Mouse (Mus musculus): ENCODE measurements around the gene Adprh. TPM values are rescaled to one million over a fixed set of nuclear protein-coding genes. Genes with fewer than 3 reads are reported as not detected.
"Not testable (repeated sequence)": the region's sequence is repeated elsewhere in the genome, so short reads cannot be mapped to it uniquely, and the experiment has no call there.

The Adprh gene
- total and polyA plus RNA-seq, 2 experiments from 2014 or later: 47.0 to 131 TPM

- no peak for DNase-seq (ENCODE audit: low spot score)
- Histone ChIP-seq H3K27me3 (ENCODE audit: insufficient read depth, low read length) (no peaks in the 10 kb centered on the region), H3K9me3 (ENCODE audit: low read length) (no peaks in the 10 kb centered on the region), H3K4me2 (ENCODE audit: low read depth, low read length) (no peak overlapping the region), H3K9ac (replicated peaks; ENCODE audit: low read length) (no peak overlapping the region), H3K4me1 (ENCODE audit: insufficient read depth, low read length) (peaks cover 8% of the 10 kb centered on the region), H3K36me3 (ENCODE audit: insufficient read depth, low read length) (peaks cover 24% of the 10 kb centered on the region), H3K4me3 (ENCODE audit: low read length) (no peak overlapping the region), H3K27ac (no peak overlapping the region)
- WGBS: 89% methylated on average over 7 of the region's 7 CpGs
- no peak for TF ChIP-seq CTCF (IDR thresholded peaks at IDR 0.05; ENCODE audit: low read depth)
- no peak for ATAC-seq
These were observed 1.8 kb downstream of the Adprh start for GRCm38 (mm10) chr16:38450707-38451106.

GRCm38 (mm10) chr16:38448458-38448857 lies 4.0 kb downstream of the Adprh start:
- ATAC-seq (no peak), DNase-seq (ENCODE audit: low spot score) (no peak)
- TF ChIP-seq CTCF (IDR thresholded peaks at IDR 0.05; ENCODE audit: low read depth): no peak
- 96% methylated on average over 12 of the region's 12 CpGs for WGBS
- no peak overlapping the region for H3K27ac ChIP-seq
- no peak overlapping the region for H3K4me2 ChIP-seq (ENCODE audit: low read depth, low read length)
- peaks cover 8% of the 10 kb centered on the region for H3K4me1 ChIP-seq (ENCODE audit: insufficient read depth, low read length)
- H3K36me3 ChIP-seq (ENCODE audit: insufficient read depth, low read length): peaks cover 35% of the 10 kb centered on the region
- H3K27me3 ChIP-seq (ENCODE audit: insufficient read depth, low read length): no peaks in the 10 kb centered on the region
- H3K9ac ChIP-seq (replicated peaks; ENCODE audit: low read length): no peak overlapping the region
- no peak overlapping the region for H3K4me3 ChIP-seq (ENCODE audit: low read length)
- no peaks in the 10 kb centered on the region for H3K9me3 ChIP-seq (ENCODE audit: low read length)

- Histone ChIP-seq H3K4me3 (ENCODE audit: low read length) (no peak overlapping the region), H3K4me2 (ENCODE audit: low read depth, low read length) (no peak overlapping the region), H3K36me3 (ENCODE audit: insufficient read depth, low read length) (peaks cover 42% of the 10 kb centered on the region), H3K4me1 (ENCODE audit: insufficient read depth, low read length) (peaks cover 8% of the 10 kb centered on the region), H3K27me3 (ENCODE audit: insufficient read depth, low read length) (no peaks in the 10 kb centered on the region), H3K27ac (no peak overlapping the region), H3K9me3 (ENCODE audit: low read length) (no peaks in the 10 kb centered on the region), H3K9ac (replicated peaks; ENCODE audit: low read length) (no peak overlapping the region)
- DNase-seq (ENCODE audit: low spot score) (no peak), ATAC-seq (no peak)
- 92% methylated on average over 21 of the region's 21 CpGs for WGBS
- peak; percentile 14 for TF ChIP-seq CTCF (IDR thresholded peaks at IDR 0.05; ENCODE audit: low read depth)
These were observed 5.1 kb downstream of the Adprh start for GRCm38 (mm10) chr16:38447366-38447765.

GRCm38 (mm10) chr16:38446141-38446540 lies 6.4 kb downstream of the Adprh start:
- not testable (repeated sequence) for ATAC-seq; H3K9ac ChIP-seq (replicated peaks; ENCODE audit: low read length); DNase-seq (ENCODE audit: low spot score); H3K4me3 ChIP-seq (ENCODE audit: low read length); H3K4me2 ChIP-seq (ENCODE audit: low read depth, low read length); H3K27me3 ChIP-seq (ENCODE audit: insufficient read depth, low read length); H3K27ac ChIP-seq; H3K9me3 ChIP-seq (ENCODE audit: low read length); H3K4me1 ChIP-seq (ENCODE audit: insufficient read depth, low read length)
- H3K36me3 ChIP-seq (ENCODE audit: insufficient read depth, low read length): peaks cover 42% of the 10 kb centered on the region
- WGBS: 98% methylated on average over 2 of the region's 2 CpGs

GRCm38 (mm10) chr16:38445576-38445975 lies 6.9 kb downstream of the Adprh start:
- H3K27me3 ChIP-seq (ENCODE audit: insufficient read depth, low read length): no peaks in the 10 kb centered on the region
- peaks cover 42% of the 10 kb centered on the region for H3K36me3 ChIP-seq (ENCODE audit: insufficient read depth, low read length)
- WGBS: 96% methylated on average over 20 of the region's 20 CpGs

GRCm38 (mm10) chr16:38445046-38445445 lies 7.5 kb downstream of the Adprh start:
- Histone ChIP-seq H3K27ac (no peak overlapping the region), H3K27me3 (ENCODE audit: insufficient read depth, low read length) (no peaks in the 10 kb centered on the region), H3K36me3 (ENCODE audit: insufficient read depth, low read length) (peaks cover 42% of the 10 kb centered on the region), H3K4me3 (ENCODE audit: low read length) (no peak overlapping the region), H3K4me1 (ENCODE audit: insufficient read depth, low read length) (no peaks in the 10 kb centered on the region), H3K9ac (replicated peaks; ENCODE audit: low read length) (no peak overlapping the region), H3K4me2 (ENCODE audit: low read depth, low read length) (no peak overlapping the region), H3K9me3 (ENCODE audit: low read length) (no peaks in the 10 kb centered on the region)
- DNase-seq (ENCODE audit: low spot score): no peak
- TF ChIP-seq CTCF (IDR thresholded peaks at IDR 0.05; ENCODE audit: low read depth): no peak
- ATAC-seq: no peak
- WGBS: 86% methylated on average over 1 of the region's 1 CpGs

More at GRCm38 (mm10) chr16:38445576-38445975, 6.9 kb downstream of the Adprh start:
- no peak overlapping the region for H3K27ac ChIP-seq
- no peak overlapping the region for H3K4me3 ChIP-seq (ENCODE audit: low read length)
- no peak for TF ChIP-seq CTCF (IDR thresholded peaks at IDR 0.05; ENCODE audit: low read depth)
- DNase-seq (ENCODE audit: low spot score) (no peak), ATAC-seq (no peak)
- no peak overlapping the region for H3K4me2 ChIP-seq (ENCODE audit: low read depth, low read length)
- no peak overlapping the region for H3K9ac ChIP-seq (replicated peaks; ENCODE audit: low read length)
- no peaks in the 10 kb centered on the region for H3K4me1 ChIP-seq (ENCODE audit: insufficient read depth, low read length)
- no peaks in the 10 kb centered on the region for H3K9me3 ChIP-seq (ENCODE audit: low read length)

- Histone ChIP-seq H3K27me3 (ENCODE audit: insufficient read depth, low read length) (no peaks in the 10 kb centered on the region), H3K36me3 (ENCODE audit: insufficient read depth, low read length) (peaks cover 42% of the 10 kb centered on the region), H3K27ac (no peak overlapping the region), H3K9me3 (ENCODE audit: low read length) (no peaks in the 10 kb centered on the region), H3K4me2 (ENCODE audit: low read depth, low read length) (no peak overlapping the region), H3K9ac (replicated peaks; ENCODE audit: low read length) (no peak overlapping the region), H3K4me3 (ENCODE audit: low read length) (no peak overlapping the region), H3K4me1 (ENCODE audit: insufficient read depth, low read length) (no peaks in the 10 kb centered on the region)
- no peak for ATAC-seq
- 96% methylated on average over 7 of the region's 7 CpGs for WGBS
- no peak for TF ChIP-seq CTCF (IDR thresholded peaks at IDR 0.05; ENCODE audit: low read depth)
- DNase-seq (ENCODE audit: low spot score): no peak
These were observed 8.6 kb downstream of the Adprh start for GRCm38 (mm10) chr16:38443721-38444464.

Measured in hindbrain, postnatal 0 days (tissue).